Mouse (Mus musculus) heart, embryonic 12.5 days (tissue): ENCODE measurements around the gene Slc6a12. TPM values are rescaled to one million over a fixed set of nuclear protein-coding genes. Genes with fewer than 3 reads are reported as not detected.

ENCODE experiments used
- ATAC-seq: fragments of 200-750 bp; cut with Nextera tagmentation; 2 replicates; pipeline ENCODE4 v1.8.0; 2017; ENCODE audit warnings: moderate TSS enrichment, moderate library complexity; ENCODE audit not compliant: insufficient number of reproducible peaks, low FRiP score
- H3K27ac ChIP-seq: fragments of 300-500 bp; sonication (generic); 2 replicates; pipeline ENCODE4 v1.5.1; 2016; ENCODE audit warnings: mild to moderate bottlenecking, moderate library complexity; ENCODE audit not compliant: poor library complexity, severe bottlenecking
- H3K27me3 ChIP-seq: fragments of 300-500 bp; sonication (generic); replicated peaks from 2 replicates; pipeline ENCODE4 v1.6.1; 2016; ENCODE audit warnings: mild to moderate bottlenecking, moderate library complexity
- H3K36me3 ChIP-seq: fragments of 300-500 bp; sonication (generic); 2 replicates; pipeline ENCODE4 v1.6.1; 2016; ENCODE audit warnings: mild to moderate bottlenecking, moderate library complexity
- H3K4me1 ChIP-seq: fragments of 300-500 bp; sonication (generic); replicated peaks from 2 replicates; pipeline ENCODE4 v1.6.1; 2016; ENCODE audit warnings: mild to moderate bottlenecking
- H3K4me2 ChIP-seq: fragments of 300-500 bp; sonication (generic); 2 replicates; pipeline ENCODE4 v1.6.1; 2016; ENCODE audit warnings: mild to moderate bottlenecking, moderate library complexity
- H3K4me3 ChIP-seq: fragments of 300-500 bp; sonication (generic); 2 replicates; pipeline ENCODE4 v1.5.1; 2016; ENCODE audit warnings: mild to moderate bottlenecking
- H3K9ac ChIP-seq: fragments of 300-500 bp; sonication (generic); 2 replicates; pipeline ENCODE4 v1.6.1; 2016; ENCODE audit warnings: mild to moderate bottlenecking, moderate library complexity
- H3K9me3 ChIP-seq: fragments of 300-500 bp; sonication (generic); replicated peaks from 2 replicates; pipeline ENCODE4 v1.6.1; 2016; ENCODE audit warnings: mild to moderate bottlenecking, moderate library complexity
- whole genome bisulfite sequencing: fragments of 180-500 bp; shearing (Covaris S2); methylation state at CpG from one replicate; pipeline ENCODE4 v1.1.7; 2016; 5-methylcytosine and 5-hydroxymethylcytosine counted together
- polyA plus RNA-seq: library from polyadenylated mRNA; unstranded; fragments of >200 nt; fragmentation: Nextera tagmentation; extraction: Ambion mirVana; gene quantifications from 2 replicates; pipeline ENCODE4 v1.2.1, GENCODE M21; 2016

Gene Slc6a12
- polyA plus RNA-seq, 1 experiment from 2014 or later, result not detected

DNA sequence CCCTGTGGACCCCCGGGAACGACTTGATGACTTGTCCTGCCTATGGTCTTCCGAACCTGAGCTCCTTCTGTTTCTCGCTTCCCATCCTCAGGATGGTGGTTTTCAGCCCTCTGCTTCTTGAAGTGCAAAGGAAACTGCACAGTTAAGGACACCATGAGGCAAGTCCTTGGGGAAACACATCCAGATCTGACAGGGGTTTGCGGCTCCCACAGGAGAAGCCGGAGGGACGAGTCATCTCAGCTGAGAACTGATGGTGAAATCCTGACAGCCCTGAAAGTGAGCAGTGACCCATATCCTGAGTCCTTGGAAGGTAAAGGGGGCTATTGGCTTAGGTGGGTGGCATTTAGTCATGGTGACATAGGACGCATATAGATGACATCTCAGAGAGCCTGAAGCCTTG, 37.7 kb downstream of the Slc6a12 start:
- no peak for ATAC-seq
- 74% methylated on average over 8 of the region's 8 CpGs for WGBS
- H3K27me3 ChIP-seq, result peaks cover 76% of the 10 kb centered on the region
- H3K27ac ChIP-seq, result no peak overlapping the region
- no peaks in the 10 kb centered on the region for H3K9me3 ChIP-seq
- H3K4me3 ChIP-seq, result no peak overlapping the region
- H3K36me3 ChIP-seq, result no peaks in the 10 kb centered on the region
- no peaks in the 10 kb centered on the region for H3K4me1 ChIP-seq
- H3K4me2 ChIP-seq, result no peak overlapping the region
- H3K9ac ChIP-seq, result no peak overlapping the region

DNA sequence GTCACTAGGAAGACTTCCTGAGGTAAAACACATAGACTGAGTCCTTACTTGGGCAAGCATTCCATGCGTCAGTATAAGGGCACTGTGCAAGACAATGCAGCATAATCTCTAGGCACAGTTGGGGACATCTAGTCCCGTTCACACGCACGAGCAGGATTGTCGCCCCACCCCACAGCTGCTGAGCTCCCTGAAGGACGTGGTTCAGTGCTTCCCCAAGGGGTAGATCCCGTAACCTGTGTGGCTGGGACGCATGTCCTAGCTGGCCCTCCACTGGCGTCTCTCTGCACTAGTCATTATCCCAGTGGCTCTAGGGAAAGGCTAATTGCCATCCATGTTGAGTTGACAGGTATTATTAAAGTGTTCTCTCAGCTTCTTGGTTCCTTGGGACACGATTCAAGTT, 39.2 kb downstream of the Slc6a12 start:
- Histone ChIP-seq H3K36me3 (no peaks in the 10 kb centered on the region), H3K9ac (no peak overlapping the region), H3K27ac (no peak overlapping the region), H3K27me3 (peaks cover 85% of the 10 kb centered on the region), H3K4me1 (no peaks in the 10 kb centered on the region), H3K9me3 (no peaks in the 10 kb centered on the region), H3K4me2 (no peak overlapping the region), H3K4me3 (no peak overlapping the region)
- 63% methylated on average over 10 of the region's 10 CpGs for whole genome bisulfite sequencing
- ATAC-seq, result no peak

DNA sequence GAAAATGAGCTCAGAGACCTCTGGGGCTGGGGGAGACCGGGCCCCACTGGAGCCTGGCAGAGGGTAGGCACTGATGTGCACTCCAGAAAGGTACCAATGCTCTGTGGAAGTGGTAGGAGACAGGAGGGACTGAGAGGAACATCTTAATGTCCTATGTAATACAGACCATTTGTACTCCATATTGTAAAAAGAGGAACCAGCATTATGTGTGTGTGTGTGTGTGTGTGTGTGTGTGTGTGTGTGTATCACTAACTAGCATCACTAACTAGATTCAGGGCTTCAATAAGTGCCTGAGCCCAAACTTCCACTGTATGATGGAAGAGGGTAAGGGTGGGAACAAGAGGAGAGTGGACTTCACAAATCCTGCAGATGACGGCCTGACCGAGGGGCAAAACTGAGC, 42.5 kb downstream of the Slc6a12 start:
- H3K27me3 ChIP-seq, result peaks cover 65% of the 10 kb centered on the region
- H3K9me3 ChIP-seq, result no peaks in the 10 kb centered on the region
- ATAC-seq, result no peak
- no peak overlapping the region for H3K4me3 ChIP-seq
- 73% methylated on average over 3 of the region's 3 CpGs for WGBS
- no peaks in the 10 kb centered on the region for H3K4me1 ChIP-seq
- no peak overlapping the region for H3K9ac ChIP-seq
- H3K36me3 ChIP-seq, result no peaks in the 10 kb centered on the region
- H3K27ac ChIP-seq, result no peak overlapping the region
- no peak overlapping the region for H3K4me2 ChIP-seq

DNA sequence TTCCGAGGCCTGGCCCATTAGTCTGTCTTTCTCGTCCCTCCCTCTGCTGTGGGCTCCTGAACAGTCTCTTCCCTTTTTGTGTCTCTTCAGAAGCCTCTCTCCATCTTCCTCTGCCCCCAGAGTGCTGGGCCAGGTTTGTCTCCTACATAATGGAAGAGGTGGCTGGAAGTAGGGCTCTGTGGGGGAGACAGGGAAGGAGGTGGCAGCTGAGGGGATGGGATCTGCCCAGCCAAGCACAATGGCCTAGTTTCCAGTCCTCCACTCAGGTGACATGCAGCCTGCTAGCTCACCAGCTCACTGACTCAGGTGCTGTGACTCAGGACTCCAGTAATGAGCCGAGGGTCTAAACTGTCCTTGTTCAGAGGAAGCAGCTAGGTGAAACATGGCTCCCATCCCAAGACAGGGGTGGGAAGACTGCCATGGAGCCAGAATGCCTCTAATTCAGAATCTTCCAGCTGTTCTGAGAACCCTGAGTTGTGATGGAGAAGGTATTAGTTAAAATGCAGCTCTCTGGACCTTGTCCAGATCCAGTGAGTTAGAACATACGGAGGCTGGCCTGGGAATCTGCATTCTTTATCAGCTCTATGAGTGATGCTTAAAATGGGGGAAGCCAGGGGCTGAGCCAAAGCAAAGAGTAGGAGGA, 49.9 kb downstream of the Slc6a12 start:
- WGBS, result 71% methylated on average over 4 of the region's 4 CpGs
- peaks cover 2% of the 10 kb centered on the region for H3K27me3 ChIP-seq
- ATAC-seq, result no peak

GRCm38 (mm10) chr6:121401140-121401539, 58.3 kb downstream of the Slc6a12 start:
- no peak overlapping the region for H3K27ac ChIP-seq
- H3K36me3 ChIP-seq, result no peaks in the 10 kb centered on the region
- H3K27me3 ChIP-seq, result 0 out of 2 replicates have a peak, but pooled peaks cover 5% of the 10 kb centered on the region
- H3K4me3 ChIP-seq, result no peak overlapping the region
- H3K4me1 ChIP-seq, result no peaks in the 10 kb centered on the region
- H3K9ac ChIP-seq, result no peak overlapping the region
- H3K9me3 ChIP-seq, result no peaks in the 10 kb centered on the region
- WGBS, result 85% methylated on average over 6 of the region's 6 CpGs
- no peak overlapping the region for H3K4me2 ChIP-seq
- no peak for ATAC-seq

More for the DNA sequence above, 49.9 kb downstream of the Slc6a12 start:
- no peaks in the 10 kb centered on the region for H3K4me1 ChIP-seq
- H3K36me3 ChIP-seq, result no peaks in the 10 kb centered on the region
- H3K4me3 ChIP-seq, result no peak overlapping the region
- H3K4me2 ChIP-seq, result no peak overlapping the region
- no peak overlapping the region for H3K27ac ChIP-seq
- peaks cover 5% of the 10 kb centered on the region for H3K9me3 ChIP-seq
- no peak overlapping the region for H3K9ac ChIP-seq

DNA sequence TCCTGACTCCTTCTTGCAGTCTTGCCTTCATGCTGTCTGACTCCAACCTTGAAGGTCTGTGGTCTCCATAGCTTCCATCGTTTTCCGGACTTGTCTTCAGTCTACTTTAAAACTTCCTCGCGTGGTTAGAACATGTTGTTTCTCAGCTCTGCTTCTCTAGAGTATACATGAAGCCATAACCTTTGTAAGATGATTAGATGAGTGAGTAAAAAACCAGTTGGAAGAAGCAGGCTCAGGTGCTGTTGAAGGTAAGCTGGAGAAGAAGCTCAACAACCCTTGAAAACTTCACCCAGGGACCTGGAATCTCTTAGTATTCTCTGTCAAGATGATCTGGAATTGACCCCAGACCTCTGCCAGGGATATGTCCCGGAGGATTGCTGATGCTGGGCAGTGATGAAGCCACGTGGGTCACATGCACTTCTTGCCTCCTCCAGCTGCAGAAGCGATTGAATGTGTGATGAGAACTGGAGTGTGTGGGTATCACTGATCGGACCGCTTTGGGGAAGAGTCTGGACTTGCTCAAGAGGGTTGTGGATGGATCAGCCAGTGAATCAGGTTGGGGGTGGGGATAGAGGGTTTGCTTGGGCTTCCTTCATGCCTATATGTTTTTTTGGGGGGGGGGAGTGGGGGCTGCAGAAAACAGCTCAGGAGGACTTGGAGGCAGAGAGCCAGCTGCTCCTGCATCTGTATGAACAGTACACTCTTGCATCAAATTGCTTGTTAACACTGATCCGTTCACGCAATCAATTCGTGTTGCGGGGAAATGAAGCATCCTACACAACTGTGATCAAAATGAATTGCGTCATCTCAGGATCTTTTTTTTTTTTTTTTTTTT, 59.2 kb downstream of the Slc6a12 start:
- H3K4me1 ChIP-seq, result no peaks in the 10 kb centered on the region
- 77% methylated on average over 14 of the region's 14 CpGs for WGBS
- no peak overlapping the region for H3K9ac ChIP-seq

GRCm38 (mm10) chr6:121402661-121403244, 59.9 kb downstream of the Slc6a12 start:
- no peak overlapping the region for H3K4me2 ChIP-seq
- no peak overlapping the region for H3K9ac ChIP-seq
- no peak overlapping the region for H3K27ac ChIP-seq
- H3K36me3 ChIP-seq, result no peaks in the 10 kb centered on the region
- H3K4me3 ChIP-seq, result no peak overlapping the region
- H3K27me3 ChIP-seq, result peaks cover 11% of the 10 kb centered on the region
- no peak for ATAC-seq
- 83% methylated on average over 8 of the region's 8 CpGs for WGBS
- H3K4me1 ChIP-seq, result no peaks in the 10 kb centered on the region
- no peaks in the 10 kb centered on the region for H3K9me3 ChIP-seq

More for the DNA sequence above, 59.2 kb downstream of the Slc6a12 start:
- Histone ChIP-seq H3K9me3 (no peaks in the 10 kb centered on the region), H3K27me3 (0 out of 2 replicates have a peak, but pooled peaks cover 5% of the 10 kb centered on the region), H3K4me3 (no peak overlapping the region), H3K36me3 (no peaks in the 10 kb centered on the region), H3K4me2 (no peak overlapping the region), H3K27ac (no peak overlapping the region)
- no peak for ATAC-seq

- Histone ChIP-seq H3K36me3 (no peaks in the 10 kb centered on the region), H3K27ac (no peak overlapping the region), H3K4me3 (no peak overlapping the region), H3K27me3 (peaks cover 33% of the 10 kb centered on the region), H3K4me2 (no peak overlapping the region), H3K4me1 (no peaks in the 10 kb centered on the region), H3K9ac (no peak overlapping the region), H3K9me3 (no peaks in the 10 kb centered on the region)
- ATAC-seq, result no peak
- WGBS, result 81% methylated on average over 8 of the region's 8 CpGs
These were observed 62.4 kb downstream of the Slc6a12 start for GRCm38 (mm10) chr6:121405311-121405710.

- Histone ChIP-seq H3K4me3 (no peak overlapping the region), H3K4me1 (peaks cover 3% of the 10 kb centered on the region; the same call in 1 of the 2 replicates), H3K9ac (no peak overlapping the region), H3K4me2 (no peak overlapping the region), H3K9me3 (no peaks in the 10 kb centered on the region), H3K27ac (no peak overlapping the region), H3K36me3 (no peaks in the 10 kb centered on the region), H3K27me3 (peaks cover 52% of the 10 kb centered on the region)
- ATAC-seq, result no peak
- WGBS, result 60% methylated on average over 5 of the region's 5 CpGs
These were observed 64.7 kb downstream of the Slc6a12 start for GRCm38 (mm10) chr6:121407571-121408011.

DNA sequence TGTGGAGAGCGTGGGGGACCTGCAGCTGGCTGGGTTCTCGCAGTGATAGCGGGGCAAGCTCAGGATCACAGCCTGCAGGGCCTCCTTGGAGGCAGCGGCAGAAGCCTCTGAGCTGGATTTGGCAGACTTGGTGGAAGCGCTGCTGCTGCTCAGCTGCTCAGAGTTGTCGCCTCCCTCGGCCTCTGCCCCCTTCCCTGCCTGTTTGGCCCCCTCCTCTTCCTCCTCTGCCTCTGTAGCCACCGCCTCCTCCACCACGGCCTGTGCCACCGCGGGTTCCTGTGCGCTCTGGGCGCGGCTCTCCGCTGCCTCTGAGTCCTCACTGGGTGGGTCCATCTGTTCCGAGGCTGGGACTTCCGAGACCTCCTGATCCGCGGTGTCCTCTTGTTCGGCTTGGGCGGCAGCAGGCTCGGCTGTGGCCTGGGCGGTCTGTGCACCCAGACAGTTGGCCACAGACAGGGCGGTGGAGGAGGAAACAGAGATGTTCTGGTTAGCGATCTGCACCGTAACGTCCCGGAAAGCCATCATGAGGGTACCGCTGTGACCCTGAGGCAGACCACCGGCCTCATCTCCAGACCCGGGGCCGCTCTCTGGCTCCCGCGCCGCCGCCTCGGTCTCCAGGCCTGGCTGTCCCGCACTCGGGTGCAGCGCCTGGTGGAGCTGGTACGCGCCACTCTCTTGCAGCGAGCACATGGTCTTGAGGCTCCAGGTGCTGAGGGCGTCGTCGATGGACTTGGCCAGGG, 69.9 kb downstream of the Slc6a12 start:
- no peaks in the 10 kb centered on the region for H3K9me3 ChIP-seq
- H3K4me1 ChIP-seq, result peaks cover 9% of the 10 kb centered on the region; the same call in 1 of the 2 replicates
- no peak for ATAC-seq
- H3K36me3 ChIP-seq, result no peaks in the 10 kb centered on the region
- peaks cover 77% of the 10 kb centered on the region for H3K27me3 ChIP-seq
- 2% methylated on average over 46 of the region's 46 CpGs for WGBS
- no peak overlapping the region for H3K9ac ChIP-seq
- no peak overlapping the region for H3K27ac ChIP-seq
- H3K4me2 ChIP-seq, result peak overlapping the region; percentile 58
- H3K4me3 ChIP-seq, result peak overlapping the region; percentile 27
